Comparison of ENCODE assay signal across 8 mouse cellular contexts in genomic region chr1:39901851-39902703, GRCm38 (mm10). TPM values are rescaled to one million over a fixed set of nuclear protein-coding genes. Genes with fewer than 3 reads are reported as not detected.
DNase-seq lines count a peak whose midpoint lies in the region; ATAC-seq and TF ChIP-seq lines count a peak whose summit lies in the region.

No protein-coding gene starts in this region.

- intact Hi-C loops in left cerebral cortex, adult 2 months (cut with DNase I) = loop anchor here (2.0 to 5.0 kb wide), 4 partner anchors 35 to 251 kb away; partner anchors contain the start of gene Creg2

- H3K9me3 ChIP-seq in heart, embryonic 15.5 days (replicated peaks) = no peaks in the 10 kb centered on the region
- no peaks in the 10 kb centered on the region for H3K9me3 ChIP-seq in midbrain, embryonic 10.5 days (replicated peaks)
- H3K9me3 ChIP-seq in stomach, embryonic 15.5 days = no peaks in the 10 kb centered on the region

- peak overlapping the region; percentile 98 for H3K9ac ChIP-seq in heart, embryonic 15.5 days
- H3K9ac ChIP-seq in stomach, embryonic 15.5 days = peak overlapping the region; percentile 99

- H3K4me3 ChIP-seq in heart, embryonic 15.5 days = peak overlapping the region; percentile 95
- peak overlapping the region; percentile 69 for H3K4me3 ChIP-seq in left cerebral cortex, adult 2 months
- peak overlapping the region; percentile 93 for H3K4me3 ChIP-seq in midbrain, embryonic 10.5 days
- peak overlapping the region; percentile 94 for H3K4me3 ChIP-seq in stomach, embryonic 15.5 days (replicated peaks)

- DNase-seq in adrenal gland, adult 2 months = peak; percentile 62
- no peak for DNase-seq in adrenal gland, postnatal 4 days (ENCODE audit: low spot score in 2 of 2)
- peak; percentile 33 for DNase-seq in R1 (ENCODE audit: low read depth, low spot score)
- DNase-seq in embryo, embryonic 9.5 days (ENCODE audit: extremely low spot score) = peak; percentile 54
- peak in 1 of 2 experiments; percentile 50 for DNase-seq in left cerebral cortex, adult 2 months (ENCODE audit: extremely low spot score in 1 of 2, low spot score in 2 of 2)
- DNase-seq in midbrain, embryonic 10.5 days (ENCODE audit: low spot score) = peak; percentile 50

- H3K36me3 ChIP-seq in heart, embryonic 15.5 days = no peaks in the 10 kb centered on the region
- peaks cover 39% of the 10 kb centered on the region for H3K36me3 ChIP-seq in midbrain, embryonic 10.5 days
- H3K36me3 ChIP-seq in stomach, embryonic 15.5 days = no peaks in the 10 kb centered on the region

- under 1% methylated on average over 26 of the region's 26 CpGs for WGBS in heart, embryonic 15.5 days
- under 1% methylated on average over 26 of the region's 26 CpGs for WGBS in midbrain, embryonic 10.5 days
- 2% methylated on average over 26 of the region's 26 CpGs for WGBS in stomach, embryonic 15.5 days

- no peak for ATAC-seq in heart, embryonic 15.5 days (replicated peaks; ENCODE audit: insufficient number of reproducible peaks, insufficient read depth, low FRiP score, low read depth)
- ATAC-seq in stomach, embryonic 15.5 days (ENCODE audit: insufficient read depth, low FRiP score, low read depth) = no peak

- peak overlapping the region; percentile 80 for H3K4me2 ChIP-seq in heart, embryonic 15.5 days
- H3K4me2 ChIP-seq in stomach, embryonic 15.5 days = peak overlapping the region; percentile 76

- peak overlapping the region; percentile 98 for H3K27ac ChIP-seq in heart, embryonic 15.5 days
- peak overlapping the region; percentile 93 for H3K27ac ChIP-seq in left cerebral cortex, adult 2 months
- H3K27ac ChIP-seq in midbrain, embryonic 10.5 days (replicated peaks) = peak overlapping the region; percentile 100
- peak overlapping the region; percentile 98 for H3K27ac ChIP-seq in stomach, embryonic 15.5 days

- peaks cover 39% of the 10 kb centered on the region for H3K4me1 ChIP-seq in heart, embryonic 15.5 days (replicated peaks)
- peaks cover 59% of the 10 kb centered on the region for H3K4me1 ChIP-seq in midbrain, embryonic 10.5 days
- H3K4me1 ChIP-seq in stomach, embryonic 15.5 days = peaks cover 25% of the 10 kb centered on the region

- H3K27me3 ChIP-seq in heart, embryonic 15.5 days = no peaks in the 10 kb centered on the region
- H3K27me3 ChIP-seq in midbrain, embryonic 10.5 days (ENCODE audit: low read depth, poor library complexity, severe bottlenecking) = peaks cover 28% of the 10 kb centered on the region
- no peaks in the 10 kb centered on the region for H3K27me3 ChIP-seq in stomach, embryonic 15.5 days (replicated peaks)

- no peak for TF ChIP-seq CTCF in left cerebral cortex, adult 2 months (IDR thresholded peaks at IDR 0.05)

RNA-seq across cellular contexts. Expression of gene Map4k4, which starts 1.4 kb away (rescaled TPM):
- 100 to 1,000 TPM in 1 of 2 experiments, 10 to 100 TPM in 1; 97.5 to 127 TPM for total RNA-seq in adrenal gland, adult 2 months (2021)
- polyA plus RNA-seq in adrenal gland, adult 2 months (2012; rRNA removed) = 44.9 and 46.6 TPM in 2 replicates
- 100 to 1,000 TPM; 200 to 208 TPM for total RNA-seq in adrenal gland, postnatal 4 days (2021)
- polyA plus RNA-seq in heart, embryonic 15.5 days (2015; fragmentation: Nextera tagmentation; extraction: Ambion mirVana) = 22.9 and 24.8 TPM in 2 replicates
- 100 to 1,000 TPM in 1 of 2 experiments, 10 to 100 TPM in 1; 98.8 to 114 TPM for total RNA-seq in left cerebral cortex, adult 2 months (2021)
- polyA plus RNA-seq in midbrain, embryonic 10.5 days (2016; fragmentation: Nextera tagmentation; extraction: Ambion mirVana) = 25.1 and 37.8 TPM in 2 replicates
- polyA plus RNA-seq in stomach, embryonic 15.5 days (2015; fragmentation: Nextera tagmentation; extraction: Ambion mirVana) = 30.7 and 31.9 TPM in 2 replicates

Comparison
In these comparisons a context has a peak if more than half of its experiments do, and no peak if none do; other contexts are left out.
1. DNase-seq: peak in adrenal gland, adult 2 months (single experiment), R1 (single experiment), embryo, embryonic 9.5 days (single experiment) and midbrain, embryonic 10.5 days (single experiment); none in adrenal gland, postnatal 4 days (0 of 2).
2. Peak in every context shown above with its lines, with median percentiles within 50 percentile points of each other: H3K27ac ChIP-seq and H3K4me3 ChIP-seq.